Mouse (Mus musculus): Measurements from ENCODE around the gene Fam129b.
A peak's percentile ranks its signal among the peaks of the same experiment; 100 is the strongest.

Fam129b gene

GRCm38 (mm10) chr2:32927624-32928234 lies 51.8 kb downstream of the Fam129b start:
- DNase-seq, result peak; percentile 53

- DNase-seq, result peak; percentile 88
Observed at GRCm38 (mm10) chr2:32928235-32928946, 52.5 kb downstream of the Fam129b start.

GRCm38 (mm10) chr2:32928947-32929829 lies 53.3 kb downstream of the Fam129b start:
- no peak for DNase-seq

GRCm38 (mm10) chr2:32931730-32932129 lies 55.8 kb downstream of the Fam129b start:
- DNase-seq, result no peak

- DNase-seq, result no peak
Observed at GRCm38 (mm10) chr2:32938741-32939140, 62.8 kb downstream of the Fam129b start.

GRCm38 (mm10) chr2:32939418-32939817 lies 63.5 kb downstream of the Fam129b start:
- peak; percentile 66 for DNase-seq

GRCm38 (mm10) chr2:32940483-32940882 lies 64.6 kb downstream of the Fam129b start:
- DNase-seq, result no peak

GRCm38 (mm10) chr2:32947454-32947853 lies 71.5 kb downstream of the Fam129b start:
- DNase-seq, result no peak

GRCm38 (mm10) chr2:32954581-32954980 lies 78.7 kb downstream of the Fam129b start:
- no peak for DNase-seq

- DNase-seq, result no peak
Observed at GRCm38 (mm10) chr2:32957344-32957743, 81.4 kb downstream of the Fam129b start.

GRCm38 (mm10) chr2:32960273-32960672 lies 84.4 kb downstream of the Fam129b start:
- no peak for DNase-seq

GRCm38 (mm10) chr2:32961192-32961995 lies 85.5 kb downstream of the Fam129b start, which contains the start of the genes Rpl12 and Lrsam1:
TSS of gene Rpl12 (plus strand) at chr2:32961559.
TSS of gene Lrsam1 (minus strand) at chr2:32961614.
- DNase-seq, result peak; percentile 97

GRCm38 (mm10) chr2:32962062-32962874 lies 86.4 kb downstream of the Fam129b start:
- DNase-seq, result no peak

GRCm38 (mm10) chr2:32962875-32963220 lies 86.9 kb downstream of the Fam129b start:
- DNase-seq, result no peak

- no peak for DNase-seq
Observed at GRCm38 (mm10) chr2:32963544-32963943, 87.6 kb downstream of the Fam129b start.

- DNase-seq, result no peak
Observed at GRCm38 (mm10) chr2:32963981-32964380, 88.1 kb downstream of the Fam129b start.

- DNase-seq, result no peak
Observed at GRCm38 (mm10) chr2:32964659-32965457, 88.9 kb downstream of the Fam129b start.

- DNase-seq, result no peak
Observed at GRCm38 (mm10) chr2:32965511-32966183, 89.7 kb downstream of the Fam129b start.

GRCm38 (mm10) chr2:32966184-32966688 lies 90.3 kb downstream of the Fam129b start:
- DNase-seq, result no peak
